Mouse (Mus musculus): ENCODE measurements at regions not wholly inside any gene's neighbourhood (a gene's known extent, or its start where the extent isn't known, plus 50 kb on each side); places are given as distances from the start of the nearest gene placed in this dataset.

DNA sequence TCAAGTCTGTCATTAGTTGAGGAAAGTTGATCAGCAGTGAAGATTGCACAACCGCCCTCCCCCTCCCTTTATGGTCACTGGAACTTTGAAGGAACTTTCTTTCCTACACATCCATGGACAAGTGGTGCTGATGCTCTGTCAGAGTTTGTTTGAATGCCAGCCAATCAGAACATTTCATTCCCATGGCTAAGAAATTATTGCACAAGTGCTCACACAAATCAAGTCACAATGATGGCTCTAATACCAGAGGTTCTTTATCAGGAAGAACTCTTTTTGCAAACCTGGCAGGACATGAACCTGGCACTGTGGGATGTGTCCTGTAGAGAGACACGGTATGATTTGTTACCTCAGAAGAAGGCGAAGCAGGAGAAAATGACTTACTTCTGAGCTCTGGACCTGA is 54.3 kb upstream of the Spry2 start:
- DNase-seq (ENCODE audit: extremely low spot score in 1 of 2, low spot score in 1 of 2), result no peak

DNA sequence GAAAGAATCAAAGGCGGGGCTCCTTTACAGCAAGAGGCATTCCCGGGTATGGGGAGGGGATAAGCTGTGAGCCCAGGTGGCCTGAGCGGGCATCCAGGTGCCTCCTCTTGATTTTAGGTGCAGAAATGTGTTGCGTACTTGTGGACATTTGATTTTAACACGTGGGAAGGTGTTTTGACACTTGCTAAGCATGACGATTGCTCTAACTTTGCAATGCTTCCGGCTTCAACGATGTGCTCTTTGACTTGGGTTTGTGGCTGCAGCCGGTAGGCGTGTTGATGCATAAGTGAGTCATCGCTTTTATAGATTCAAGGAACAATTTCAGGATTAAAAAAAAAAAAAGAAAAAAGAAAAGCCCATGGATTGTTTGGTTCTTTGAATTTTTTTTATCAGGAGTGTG is 58.5 kb upstream of the Spry2 start:
- DNase-seq (ENCODE audit: extremely low spot score in 1 of 2, low spot score in 1 of 2), result no peak

DNA sequence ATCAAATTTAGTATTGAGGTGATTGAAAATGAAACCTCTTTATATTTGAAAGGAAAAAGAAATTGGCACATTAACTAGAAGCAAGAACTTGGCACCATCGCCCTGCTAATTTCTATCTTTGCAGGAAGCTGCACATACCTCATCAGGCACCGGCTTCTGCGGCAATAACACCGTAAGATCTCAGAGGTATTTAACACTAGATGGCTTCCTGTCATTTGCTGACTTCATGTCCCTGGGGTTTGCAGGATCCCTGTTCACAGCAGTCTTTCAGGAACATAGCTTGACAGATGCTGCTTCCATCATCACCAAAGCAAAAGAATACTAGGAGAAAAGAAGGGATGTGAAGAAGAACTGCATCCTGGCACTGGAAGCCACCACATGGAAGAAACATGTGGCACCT is 60.2 kb upstream of the Spry2 start:
- DNase-seq (ENCODE audit: extremely low spot score in 1 of 2, low spot score in 1 of 2), result no peak

GRCm38 (mm10) chr14:105958005-105958404 is 61.4 kb upstream of the Spry2 start:
- no peak for DNase-seq (ENCODE audit: extremely low spot score in 1 of 2, low spot score in 1 of 2)

DNA sequence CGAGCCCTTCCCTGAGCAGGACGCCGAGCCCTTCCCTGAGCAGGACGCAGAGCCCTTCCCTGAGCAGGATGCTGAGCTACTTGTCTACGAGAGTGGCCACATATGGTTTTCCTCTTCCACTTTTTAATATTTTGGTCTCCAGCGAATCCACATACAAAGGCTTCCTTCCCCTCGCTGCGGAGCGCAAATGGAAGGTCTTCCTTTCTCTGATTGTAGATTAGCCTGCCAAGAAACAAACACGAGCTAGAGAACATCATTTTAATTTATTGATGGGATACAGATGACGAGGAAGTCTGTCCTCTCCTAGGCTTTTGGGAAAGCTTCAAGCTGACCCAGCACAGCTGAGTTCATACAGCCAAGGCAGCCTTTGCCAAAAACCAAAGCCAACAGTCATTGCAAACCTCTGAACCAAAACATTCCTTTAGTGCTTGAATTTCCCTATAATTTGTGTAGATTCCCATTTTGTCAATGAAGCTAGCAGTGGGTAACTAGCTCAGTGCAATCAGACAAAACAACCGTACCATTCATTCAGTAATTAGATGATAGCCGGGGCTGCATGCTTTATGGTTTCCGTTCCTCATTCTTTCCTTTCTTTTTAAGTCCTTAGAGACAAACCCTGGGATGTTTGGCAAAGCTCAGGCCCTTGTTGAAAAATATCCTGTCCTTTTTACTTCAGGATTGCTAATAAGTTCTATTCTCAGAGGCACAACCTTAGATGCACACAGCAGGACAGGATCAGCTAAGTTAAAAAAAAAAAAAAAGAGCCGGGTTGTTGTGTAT is 83.1 kb upstream of the Spry2 start:
- no peak for DNase-seq (ENCODE audit: extremely low spot score in 1 of 2, low spot score in 1 of 2)

DNA sequence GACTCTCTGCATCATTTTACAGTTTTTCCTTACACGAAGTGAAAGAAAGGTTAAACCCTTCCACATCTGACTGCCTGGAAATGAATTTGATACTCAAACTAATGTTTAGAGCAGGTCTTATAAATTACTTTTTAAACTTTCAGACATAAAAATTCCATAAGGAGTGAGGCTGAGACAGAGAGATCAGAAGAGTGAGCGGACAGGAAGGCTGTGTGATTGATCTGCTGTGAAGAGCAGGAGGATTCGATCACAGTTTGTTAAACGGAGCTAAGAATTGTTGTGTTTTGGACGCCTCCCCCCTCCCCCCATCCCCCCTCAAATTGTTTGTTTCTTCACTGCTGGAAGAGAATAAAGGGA is 83.7 kb upstream of the Spry2 start:
- DNase-seq (ENCODE audit: extremely low spot score in 1 of 2, low spot score in 1 of 2), result no peak

DNA sequence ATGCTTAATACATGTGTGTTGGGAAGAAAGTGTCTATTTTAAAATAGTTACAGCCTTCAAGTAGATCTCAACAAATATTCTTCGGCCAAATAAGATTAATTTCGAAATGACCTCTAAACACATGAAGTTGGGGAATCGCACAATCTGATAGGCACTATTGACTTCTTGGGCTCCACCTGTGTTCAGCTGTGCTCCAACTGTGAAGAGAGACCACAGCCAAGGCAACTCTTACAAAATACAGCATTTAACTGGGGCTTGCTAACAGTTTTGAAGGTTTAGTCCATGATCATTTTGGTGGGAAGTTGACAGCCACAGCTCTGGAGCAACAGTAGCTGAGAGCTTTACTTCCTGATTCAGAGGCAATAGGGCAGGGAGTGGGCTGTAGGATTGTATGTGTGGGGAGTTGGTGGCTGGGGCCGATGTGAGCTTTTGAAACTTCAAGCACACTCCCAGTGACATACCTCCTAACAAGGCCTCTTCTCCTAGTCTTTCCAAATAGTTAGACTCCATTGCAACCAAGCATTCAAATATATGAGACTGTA is 90.8 kb upstream of the Spry2 start:
- DNase-seq (ENCODE audit: extremely low spot score in 1 of 2, low spot score in 1 of 2), result no peak

- DNase-seq (ENCODE audit: extremely low spot score in 1 of 2, low spot score in 1 of 2), result no peak
Measured at GRCm38 (mm10) chr14:105988738-105989137, 92.1 kb upstream of the Spry2 start.

DNA sequence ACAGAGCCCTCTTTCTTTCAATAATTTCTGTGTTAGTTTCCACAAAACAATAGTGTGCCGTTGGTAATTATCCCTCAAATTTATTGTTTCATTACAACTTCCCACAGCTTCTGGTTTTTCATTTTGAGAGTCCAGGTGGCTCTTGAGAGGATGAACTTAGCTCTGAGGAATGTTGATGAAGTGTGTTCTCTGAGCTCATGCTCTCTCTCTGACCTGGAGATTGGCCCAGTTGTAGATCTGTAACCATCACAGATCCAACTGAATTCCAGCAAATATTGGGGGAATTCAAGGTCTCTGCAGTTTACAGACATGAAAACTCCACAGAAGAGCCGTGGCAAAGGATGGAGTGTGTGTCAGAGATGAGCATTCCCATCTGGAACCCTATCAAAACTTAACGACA is 96.5 kb upstream of the Spry2 start:
- DNase-seq (ENCODE audit: extremely low spot score in 1 of 2, low spot score in 1 of 2), result no peak

GRCm38 (mm10) chr14:105999801-106000200 is 103.2 kb upstream of the Spry2 start:
- DNase-seq (ENCODE audit: extremely low spot score in 1 of 2, low spot score in 1 of 2), result peak in 1 of 2 experiments; percentile 52

GRCm38 (mm10) chr14:106007769-106008168 is 98.2 kb upstream of the Trim52 start:
- no peak for DNase-seq (ENCODE audit: extremely low spot score in 1 of 2, low spot score in 1 of 2)

DNA sequence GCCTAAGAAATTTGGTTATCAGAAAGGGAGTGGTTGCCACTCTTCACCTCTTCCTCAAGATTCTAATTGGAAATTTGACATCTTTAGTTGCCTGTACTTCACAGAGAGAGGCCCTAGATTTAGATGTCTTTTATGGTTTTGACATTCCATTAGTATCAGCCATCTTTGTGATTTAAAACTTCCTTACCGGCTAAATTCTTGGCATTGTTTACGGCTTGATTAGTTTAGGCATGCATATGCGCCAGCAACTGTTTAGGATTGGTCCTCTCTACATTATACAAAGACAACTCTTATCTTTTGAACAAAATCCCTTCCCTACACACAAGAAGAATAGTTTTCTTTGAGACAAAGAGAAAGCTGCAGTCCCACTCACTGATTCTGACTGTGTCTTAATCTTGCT is 97.0 kb upstream of the Trim52 start:
- no peak for DNase-seq (ENCODE audit: extremely low spot score in 1 of 2, low spot score in 1 of 2)

GRCm38 (mm10) chr14:106010961-106011360 is 95.0 kb upstream of the Trim52 start:
- peak in 1 of 2 experiments; percentile 39 for DNase-seq (ENCODE audit: extremely low spot score in 1 of 2, low spot score in 1 of 2)

DNA sequence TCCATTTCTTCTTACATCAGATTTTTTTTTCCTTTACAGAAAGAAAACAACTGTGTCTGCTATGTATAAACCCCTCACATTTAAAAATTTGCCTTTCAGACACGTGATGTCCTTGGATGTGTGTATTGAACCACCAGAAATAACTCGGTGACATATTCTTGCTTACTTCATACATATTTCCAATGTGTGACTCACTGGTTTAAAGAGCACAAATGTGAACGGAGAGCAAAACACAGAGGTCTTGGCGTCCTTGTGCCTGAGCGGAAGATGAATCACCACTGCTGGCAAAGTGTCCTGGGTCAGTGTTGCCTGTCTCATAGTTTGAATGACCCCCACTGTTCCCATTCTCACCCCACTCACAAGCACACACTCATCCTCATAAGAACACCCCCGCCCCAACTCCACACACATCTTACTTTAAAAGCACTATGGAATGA is 94.0 kb upstream of the Trim52 start:
- peak; percentile 8 to 57 for DNase-seq (ENCODE audit: extremely low spot score in 1 of 2, low spot score in 1 of 2)

- DNase-seq (ENCODE audit: extremely low spot score in 1 of 2, low spot score in 1 of 2), result no peak
Measured at GRCm38 (mm10) chr14:106022806-106023205, 83.2 kb upstream of the Trim52 start.

DNA sequence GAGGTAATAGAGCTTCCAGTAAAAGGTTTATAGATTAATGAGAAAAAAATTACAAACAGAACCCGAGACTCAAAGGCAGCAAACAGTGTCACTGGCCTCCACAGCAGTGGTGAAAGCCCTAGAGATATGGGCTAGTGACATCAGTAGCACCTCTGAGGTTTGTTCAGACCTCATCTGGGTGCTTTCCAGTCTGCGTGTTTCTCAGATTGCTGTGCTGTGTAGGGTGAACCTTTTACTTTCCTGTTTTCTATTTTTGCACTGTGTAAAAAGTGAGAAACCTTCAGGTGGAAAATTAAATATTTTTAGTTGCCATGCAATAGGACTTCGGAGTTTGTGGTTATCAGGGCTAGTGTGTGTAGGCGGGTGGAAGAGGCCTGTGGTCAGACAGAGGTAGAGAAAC is 79.2 kb upstream of the Trim52 start:
- DNase-seq (ENCODE audit: extremely low spot score in 1 of 2, low spot score in 1 of 2), result no peak

DNA sequence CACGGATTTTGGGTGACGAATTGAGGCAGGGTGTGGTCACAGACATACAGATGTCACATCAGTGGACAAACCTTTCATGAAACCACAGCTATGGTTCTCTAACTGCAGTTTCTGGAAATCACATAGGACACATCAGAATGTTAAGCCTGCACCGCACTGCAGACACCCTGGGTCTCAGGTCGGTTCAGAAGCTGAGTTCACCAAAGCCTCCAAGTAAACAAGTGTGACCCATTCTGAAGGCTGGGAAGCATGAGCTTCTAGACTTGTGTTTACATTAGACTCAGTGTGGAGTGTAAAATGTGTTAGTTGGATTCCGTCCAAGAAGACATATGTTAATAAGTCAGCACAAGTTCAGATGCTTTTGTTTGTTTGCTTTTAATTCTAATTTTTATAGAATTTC is 78.3 kb upstream of the Trim52 start:
- DNase-seq (ENCODE audit: extremely low spot score in 1 of 2, low spot score in 1 of 2), result no peak

GRCm38 (mm10) chr14:106031094-106031493 is 74.9 kb upstream of the Trim52 start:
- DNase-seq (ENCODE audit: extremely low spot score in 1 of 2, low spot score in 1 of 2), result no peak

- DNase-seq (ENCODE audit: extremely low spot score in 1 of 2, low spot score in 1 of 2), result no peak
Measured at GRCm38 (mm10) chr14:106033793-106034192, 72.2 kb upstream of the Trim52 start.

- DNase-seq (ENCODE audit: extremely low spot score in 1 of 2, low spot score in 1 of 2), result no peak
Measured at GRCm38 (mm10) chr14:106034933-106035665, 70.9 kb upstream of the Trim52 start.

- DNase-seq (ENCODE audit: extremely low spot score in 1 of 2, low spot score in 1 of 2), result no peak
Measured at GRCm38 (mm10) chr14:106044274-106044673, 61.7 kb upstream of the Trim52 start.

- peak in 1 of 2 experiments; percentile 7 for DNase-seq (ENCODE audit: extremely low spot score in 1 of 2, low spot score in 1 of 2)
Measured at GRCm38 (mm10) chr14:106050231-106050630, 55.8 kb upstream of the Trim52 start.

Data from frontal cortex, adult 2 months (tissue).